13 mouse cellular contexts compared by ENCODE assay signal in the genomic region with DNA sequence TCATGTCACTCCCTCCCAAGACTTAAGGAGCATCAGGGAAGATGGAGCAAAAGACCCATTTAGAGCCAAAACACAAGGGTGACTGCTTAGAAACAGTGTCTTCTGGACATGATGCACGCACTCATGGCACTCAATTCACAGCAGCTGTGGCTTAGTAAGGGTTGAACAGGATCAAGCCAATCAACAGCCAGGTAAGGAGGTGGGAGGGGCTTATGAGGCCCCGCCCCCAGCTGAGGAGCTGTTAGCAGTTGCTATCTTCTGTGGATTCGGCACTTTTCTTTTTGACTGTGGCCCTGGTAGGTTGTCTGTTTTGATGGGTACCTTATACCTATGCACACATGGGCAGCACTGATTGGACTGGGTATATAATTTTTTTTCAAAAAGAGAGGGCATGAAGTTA.
"Had no signal": no experiment of that assay in that cellular context is flagged by ENCODE, and none has a peak within 500 bp of the region (broad histone marks: within the 10 kb centered on the region; RNA-seq: fewer than 3 reads in every experiment).

No protein-coding gene starts in this region.

- DNase-seq: kidney, adult 11 months; kidney, adult 9 months; liver, embryonic 13.5 days; liver, postnatal 0 days; right cerebral cortex, adult 18-20 months; right cerebral cortex, postnatal 25 days had no signal

- H3K4me3 ChIP-seq: limb, embryonic 10.5 days; liver, embryonic 13.5 days; lung, embryonic 15.5 days; megakaryocyte, embryonic 14.5 days; midbrain, embryonic 12.5 days; neural tube, embryonic 13.5 days had no signal

- H3K9ac ChIP-seq: liver, embryonic 13.5 days; liver, postnatal 0 days; lung, embryonic 15.5 days; midbrain, embryonic 12.5 days; neural tube, embryonic 13.5 days had no signal

- H3K36me3 ChIP-seq: limb, embryonic 10.5 days; liver, embryonic 13.5 days; lung, embryonic 15.5 days; midbrain, embryonic 12.5 days; neural tube, embryonic 13.5 days had no signal

- H3K27ac ChIP-seq: limb, embryonic 10.5 days; liver, embryonic 13.5 days; lung, embryonic 15.5 days; macrophage; midbrain, embryonic 12.5 days; neural tube, embryonic 13.5 days had no signal

- H3K27me3 ChIP-seq: liver, embryonic 13.5 days; lung, embryonic 15.5 days; midbrain, embryonic 12.5 days; neural tube, embryonic 13.5 days had no signal

- H3K4me1 ChIP-seq: liver, embryonic 13.5 days; megakaryocyte, embryonic 14.5 days; midbrain, embryonic 12.5 days had no signal

- ATAC-seq: liver, postnatal 0 days; midbrain, embryonic 16.5 days had no signal
